Mouse (Mus musculus): ENCODE data around the gene Hectd3. TPM values are rescaled to one million over a fixed set of nuclear protein-coding genes. Genes with fewer than 3 reads are reported as not detected.

The Hectd3 gene
- 3.1 and 6.0 TPM in 2 replicates for polyA plus RNA-seq (2012)

DNA sequence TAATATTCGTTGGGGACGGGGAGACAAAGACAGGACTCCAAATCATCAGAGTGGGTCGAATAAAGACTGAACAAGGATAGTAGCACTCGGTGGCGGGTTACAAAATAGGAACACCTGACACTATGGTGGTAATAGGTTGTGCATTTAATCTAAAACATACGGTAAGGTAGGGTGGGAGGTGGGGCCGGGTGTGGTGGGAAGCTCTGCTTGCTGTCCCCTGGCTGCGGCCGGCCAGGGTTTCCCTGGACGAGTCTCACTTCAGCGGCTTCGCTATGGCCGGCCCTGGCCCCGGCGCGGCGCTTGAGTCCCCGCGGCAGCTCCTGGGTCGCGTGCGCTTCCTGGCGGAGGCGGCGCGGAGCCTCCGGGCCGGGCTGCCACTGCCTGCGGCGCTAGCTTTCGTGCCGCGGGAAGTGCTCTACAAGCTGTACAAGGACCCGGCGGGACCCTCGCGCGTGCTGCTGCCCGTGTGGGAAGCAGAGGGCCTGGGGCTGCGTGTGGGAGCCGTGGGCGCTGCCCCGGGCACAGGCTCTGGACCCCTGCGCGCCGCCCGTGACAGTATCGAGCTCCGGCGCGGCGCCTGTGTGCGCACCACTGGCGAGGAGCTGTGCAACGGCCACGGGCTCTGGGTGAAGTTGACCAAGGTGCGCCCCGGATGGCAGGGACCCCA, at the start of gene Hectd3:
Gene Hectd3, plus strand, starts transcription at position 187 of the 667 bp plus-strand sequence.
- Histone ChIP-seq H3K27me3 (ENCODE audit: control insufficient read depth) (no peaks in the 10 kb centered on the region), H3K4me1 (ENCODE audit: control insufficient read depth) (peaks cover 57% of the 10 kb centered on the region), H3K36me3 (ENCODE audit: control insufficient read depth) (peaks cover 72% of the 10 kb centered on the region), H3K9me3 (ENCODE audit: control insufficient read depth, low read length) (no peaks in the 10 kb centered on the region), H3K4me3 (replicated peaks) (peak within 1 kb of the TSS; percentile 90)
- TF ChIP-seq GATA1 (IDR thresholded peaks at IDR 0.05; ENCODE audit: low read length): no peak
- TF ChIP-seq TAL1 (IDR thresholded peaks at IDR 0.05; ENCODE audit: low read length): no peak

DNA sequence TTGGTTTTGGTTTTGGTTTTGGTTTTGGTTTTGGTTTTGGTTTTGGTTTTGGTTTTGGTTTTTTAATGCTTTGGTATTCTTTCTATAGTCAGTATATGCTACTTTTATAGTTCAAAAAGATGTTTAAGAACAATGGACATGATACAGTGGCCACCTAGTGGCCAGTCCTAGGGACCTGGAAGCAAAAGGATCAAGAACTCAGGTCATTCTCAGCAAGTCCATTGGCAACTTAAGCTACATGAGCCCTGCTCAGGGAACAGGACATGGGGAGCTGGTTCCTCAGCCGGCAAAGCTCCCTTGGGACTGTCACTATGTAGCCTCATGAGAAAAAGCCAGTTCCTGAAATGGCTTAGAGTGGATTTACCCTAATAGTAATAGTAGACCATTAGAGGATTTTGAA, 43.5 kb upstream of the Hectd3 start:
- no peaks in the 10 kb centered on the region for H3K27me3 ChIP-seq (ENCODE audit: control insufficient read depth)
- H3K4me1 ChIP-seq (ENCODE audit: control insufficient read depth): no peaks in the 10 kb centered on the region
- H3K36me3 ChIP-seq (ENCODE audit: control insufficient read depth): no peaks in the 10 kb centered on the region
- H3K9me3 ChIP-seq (ENCODE audit: control insufficient read depth, low read length): no peaks in the 10 kb centered on the region
- no peak overlapping the region for H3K4me3 ChIP-seq (replicated peaks)
- TF ChIP-seq GATA1 (IDR thresholded peaks at IDR 0.05; ENCODE audit: low read length): no peak
- no peak for TF ChIP-seq TAL1 (IDR thresholded peaks at IDR 0.05; ENCODE audit: low read length)

DNA sequence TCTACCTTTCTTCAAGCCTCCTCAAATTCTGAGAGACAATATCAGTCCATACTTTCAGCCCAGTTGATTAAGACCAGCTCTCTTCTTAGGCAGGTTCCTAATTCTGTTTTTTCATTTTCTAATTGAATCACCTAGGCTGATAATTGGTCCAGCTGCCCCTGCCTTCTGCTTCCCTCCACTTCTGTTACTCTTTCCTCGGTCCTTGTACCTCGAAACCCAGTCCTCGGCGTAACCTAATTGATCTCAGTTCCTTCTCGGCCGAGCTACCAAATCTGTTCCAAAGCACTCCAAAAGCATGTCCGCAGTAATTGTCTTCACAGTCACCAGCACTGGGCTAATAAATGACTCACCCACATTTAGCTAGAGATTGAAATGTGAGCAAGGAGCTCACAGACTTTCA, 40.2 kb upstream of the Hectd3 start:
- TF ChIP-seq GATA1 (IDR thresholded peaks at IDR 0.05; ENCODE audit: low read length): no peak
- TF ChIP-seq TAL1 (IDR thresholded peaks at IDR 0.05; ENCODE audit: low read length): no peak
- H3K36me3 ChIP-seq (ENCODE audit: control insufficient read depth): no peaks in the 10 kb centered on the region
- H3K27me3 ChIP-seq (ENCODE audit: control insufficient read depth): no peaks in the 10 kb centered on the region
- H3K9me3 ChIP-seq (ENCODE audit: control insufficient read depth, low read length): no peaks in the 10 kb centered on the region
- H3K4me1 ChIP-seq (ENCODE audit: control insufficient read depth): no peaks in the 10 kb centered on the region
- H3K4me3 ChIP-seq (replicated peaks): no peak overlapping the region

DNA sequence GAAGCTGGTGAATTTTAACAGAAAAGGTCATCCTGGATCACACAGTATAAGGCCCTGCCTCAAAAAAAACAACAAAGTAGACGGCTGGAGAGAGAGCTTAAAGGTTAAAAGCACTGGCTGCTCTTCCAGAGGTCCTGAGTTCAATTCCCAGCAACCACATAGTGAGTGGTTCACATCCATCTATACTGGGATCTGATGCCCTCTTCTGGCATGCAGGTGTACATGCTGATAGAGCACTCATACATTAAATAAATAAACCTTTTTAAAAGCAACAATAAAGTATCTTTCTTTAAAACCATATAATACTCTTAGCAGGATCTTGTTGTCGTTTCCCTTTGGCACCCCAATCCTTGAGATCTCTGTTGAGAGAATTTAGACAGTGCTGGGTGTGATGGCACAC, 18.6 kb upstream of the Hectd3 start:
- Histone ChIP-seq H3K27me3 (ENCODE audit: control insufficient read depth) (no peaks in the 10 kb centered on the region), H3K9me3 (ENCODE audit: control insufficient read depth, low read length) (no peaks in the 10 kb centered on the region), H3K4me3 (replicated peaks) (no peak overlapping the region), H3K4me1 (ENCODE audit: control insufficient read depth) (no peaks in the 10 kb centered on the region), H3K36me3 (ENCODE audit: control insufficient read depth) (no peaks in the 10 kb centered on the region)
- TF ChIP-seq GATA1 (IDR thresholded peaks at IDR 0.05; ENCODE audit: low read length) (no peak), TAL1 (IDR thresholded peaks at IDR 0.05; ENCODE audit: low read length) (no peak)

DNA sequence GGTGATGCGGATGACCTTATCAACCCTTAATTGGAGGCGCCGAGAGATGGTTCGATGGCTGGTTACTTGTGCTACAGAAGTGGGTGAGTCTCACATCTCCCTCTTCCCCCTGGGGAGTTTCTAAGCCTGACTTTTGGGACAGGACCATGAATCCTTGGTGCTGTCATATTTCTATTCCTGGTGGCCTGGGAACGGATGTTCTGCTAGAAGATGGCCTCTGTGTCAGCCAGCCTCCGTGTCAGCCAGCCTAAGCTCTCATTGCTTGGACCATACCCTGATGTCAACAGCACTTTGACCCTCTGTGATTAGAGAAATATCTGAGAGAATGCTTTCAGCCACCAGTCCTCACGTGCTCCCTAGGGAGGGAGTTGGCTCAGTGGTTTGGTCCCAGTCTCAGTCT, 9.4 kb upstream of the Hectd3 start:
- peaks cover 44% of the 10 kb centered on the region for H3K36me3 ChIP-seq (ENCODE audit: control insufficient read depth)
- peaks cover 32% of the 10 kb centered on the region for H3K4me1 ChIP-seq (ENCODE audit: control insufficient read depth)
- TF ChIP-seq GATA1 (IDR thresholded peaks at IDR 0.05; ENCODE audit: low read length) (no peak), TAL1 (IDR thresholded peaks at IDR 0.05; ENCODE audit: low read length) (no peak)
- no peaks in the 10 kb centered on the region for H3K27me3 ChIP-seq (ENCODE audit: control insufficient read depth)
- H3K4me3 ChIP-seq (replicated peaks): no peak overlapping the region
- no peaks in the 10 kb centered on the region for H3K9me3 ChIP-seq (ENCODE audit: control insufficient read depth, low read length)

DNA sequence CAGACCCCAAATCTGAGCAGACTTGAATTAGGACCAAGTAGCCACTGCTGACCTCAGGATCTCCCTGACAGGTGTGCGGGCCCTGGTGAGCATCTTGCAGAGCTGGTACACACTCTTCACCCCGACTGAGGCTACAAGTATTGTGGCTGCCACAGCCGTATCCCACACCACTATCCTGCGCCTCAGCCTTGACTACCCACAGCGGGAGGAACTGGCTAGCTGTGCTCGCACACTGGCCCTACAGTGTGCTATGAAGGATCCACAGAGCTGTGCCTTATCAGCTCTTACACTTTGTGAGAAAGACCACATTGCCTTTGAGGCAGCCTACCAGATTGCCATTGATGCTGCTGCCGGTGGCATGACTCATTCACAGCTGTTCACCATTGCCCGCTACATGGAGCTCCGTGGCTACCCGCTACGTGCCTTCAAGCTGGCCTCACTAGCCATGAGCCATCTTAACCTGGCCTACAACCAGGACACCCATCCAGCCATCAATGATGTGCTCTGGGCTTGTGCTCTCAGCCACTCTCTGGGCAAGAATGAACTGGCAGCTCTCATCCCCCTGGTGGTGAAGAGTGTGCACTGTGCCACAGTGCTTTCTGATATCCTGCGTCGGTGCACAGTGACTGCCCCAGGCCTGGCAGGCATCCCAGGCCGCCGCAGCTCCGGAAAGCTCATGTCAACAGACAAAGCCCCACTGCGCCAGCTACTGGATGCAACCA, 8.6 kb upstream of the Hectd3 start:
- H3K9me3 ChIP-seq (ENCODE audit: control insufficient read depth, low read length): no peaks in the 10 kb centered on the region
- no peaks in the 10 kb centered on the region for H3K27me3 ChIP-seq (ENCODE audit: control insufficient read depth)
- TF ChIP-seq GATA1 (IDR thresholded peaks at IDR 0.05; ENCODE audit: low read length) (no peak), TAL1 (IDR thresholded peaks at IDR 0.05; ENCODE audit: low read length) (no peak)
- H3K36me3 ChIP-seq (ENCODE audit: control insufficient read depth): peaks cover 53% of the 10 kb centered on the region
- no peak overlapping the region for H3K4me3 ChIP-seq (replicated peaks)
- H3K4me1 ChIP-seq (ENCODE audit: control insufficient read depth): peaks cover 41% of the 10 kb centered on the region

DNA sequence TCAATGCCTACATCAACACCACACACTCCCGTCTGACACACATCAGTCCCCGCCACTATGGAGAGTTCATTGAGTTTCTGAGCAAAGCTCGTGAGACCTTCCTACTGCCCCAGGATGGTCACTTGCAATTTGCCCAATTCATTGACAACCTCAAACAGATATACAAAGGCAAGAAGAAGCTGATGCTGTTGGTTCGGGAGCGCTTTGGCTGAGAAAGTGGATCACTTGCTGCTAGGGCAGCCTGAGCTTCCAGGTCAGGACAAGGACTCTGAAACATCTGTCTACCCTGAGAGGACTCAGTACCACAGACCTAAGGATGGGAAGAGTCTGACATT, 8.0 kb upstream of the Hectd3 start:
- Histone ChIP-seq H3K4me3 (replicated peaks) (no peak overlapping the region), H3K9me3 (ENCODE audit: control insufficient read depth, low read length) (no peaks in the 10 kb centered on the region), H3K27me3 (ENCODE audit: control insufficient read depth) (no peaks in the 10 kb centered on the region), H3K36me3 (ENCODE audit: control insufficient read depth) (peaks cover 58% of the 10 kb centered on the region), H3K4me1 (ENCODE audit: control insufficient read depth) (peaks cover 46% of the 10 kb centered on the region)
- TF ChIP-seq GATA1 (IDR thresholded peaks at IDR 0.05; ENCODE audit: low read length) (no peak), TAL1 (IDR thresholded peaks at IDR 0.05; ENCODE audit: low read length) (no peak)

DNA sequence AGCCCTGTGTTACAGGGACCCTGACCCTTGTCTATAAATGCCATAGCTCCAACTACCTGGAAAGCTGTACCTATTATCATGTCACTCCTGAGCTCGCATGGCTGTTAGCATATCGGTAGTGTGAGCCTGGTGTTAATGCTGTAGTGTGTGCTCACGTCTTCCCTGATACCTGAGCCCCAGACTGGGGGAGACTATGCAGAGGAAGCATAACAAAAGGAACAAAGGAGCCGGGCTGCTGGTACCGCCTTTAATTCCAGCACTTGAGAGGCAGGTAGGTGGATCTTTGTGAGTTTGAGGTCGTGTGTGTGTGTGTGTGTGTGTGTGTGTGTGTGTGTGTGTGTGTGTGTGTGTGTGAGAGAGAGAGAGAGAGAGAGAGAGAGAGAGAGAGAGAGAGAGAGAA, 5.4 kb upstream of the Hectd3 start:
- no peaks in the 10 kb centered on the region for H3K9me3 ChIP-seq (ENCODE audit: control insufficient read depth, low read length)
- no peak overlapping the region for H3K4me3 ChIP-seq (replicated peaks)
- peaks cover 63% of the 10 kb centered on the region for H3K4me1 ChIP-seq (ENCODE audit: control insufficient read depth)
- peaks cover 74% of the 10 kb centered on the region for H3K36me3 ChIP-seq (ENCODE audit: control insufficient read depth)
- no peak for TF ChIP-seq TAL1 (IDR thresholded peaks at IDR 0.05; ENCODE audit: low read length)
- H3K27me3 ChIP-seq (ENCODE audit: control insufficient read depth): no peaks in the 10 kb centered on the region

DNA sequence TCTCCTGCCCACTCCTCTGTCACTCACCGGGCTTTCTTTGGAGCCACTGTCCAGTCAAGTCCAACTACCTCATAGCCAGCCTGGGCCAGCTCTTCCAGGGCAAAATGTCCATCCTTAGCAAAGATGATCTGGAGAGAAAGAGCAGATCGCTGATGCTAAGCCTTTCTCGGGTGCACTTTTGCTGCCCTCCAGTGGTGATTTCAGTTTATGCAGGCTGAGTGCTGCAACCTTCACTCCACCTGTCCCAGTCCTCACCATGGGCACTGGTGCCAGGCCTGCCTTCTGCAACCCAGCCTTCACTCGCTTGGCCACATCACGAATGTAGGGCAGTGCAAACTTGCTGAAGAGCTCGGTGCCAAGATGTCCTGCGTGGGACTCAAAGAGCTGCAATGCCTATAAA, 3.8 kb upstream of the Hectd3 start:
- Histone ChIP-seq H3K4me1 (ENCODE audit: control insufficient read depth) (peaks cover 68% of the 10 kb centered on the region), H3K36me3 (ENCODE audit: control insufficient read depth) (peaks cover 76% of the 10 kb centered on the region), H3K27me3 (ENCODE audit: control insufficient read depth) (no peaks in the 10 kb centered on the region), H3K4me3 (replicated peaks) (peak overlapping the region; percentile 90), H3K9me3 (ENCODE audit: control insufficient read depth, low read length) (no peaks in the 10 kb centered on the region)
- TF ChIP-seq GATA1 (IDR thresholded peaks at IDR 0.05; ENCODE audit: low read length) (no peak), TAL1 (IDR thresholded peaks at IDR 0.05; ENCODE audit: low read length) (no peak)
